Mouse (Mus musculus): ENCODE measurements around the gene Surf6. TPM values are rescaled to one million over a fixed set of nuclear protein-coding genes. Genes with fewer than 3 reads are reported as not detected.

Surf6 gene
- total RNA-seq, 1 experiment from 2014 or later: 26.8 TPM

Other genes with a start within 250 kb of the Surf6 start
- gene Lcn4, start 231.6 kb downstream of the Surf6 start, total RNA-seq (2021): not detected in 2 replicates
- gene Abo, start 37.9 kb downstream of the Surf6 start, total RNA-seq (2021): not detected in 2 replicates
- gene Med22, start 7.8 kb upstream of the Surf6 start, total RNA-seq (2021): 42.8 and 50.4 TPM in 2 replicates
- gene Rpl7a, start 7.9 kb upstream of the Surf6 start, total RNA-seq (2021): 490 and 536 TPM in 2 replicates
- gene Surf2, start 13.5 kb upstream of the Surf6 start, total RNA-seq (2021): 33.0 and 35.2 TPM in 2 replicates
- gene Surf1, start 13.7 kb upstream of the Surf6 start, total RNA-seq (2021): 81.6 and 84.1 TPM in 2 replicates
- 142 and 147 TPM in 2 replicates for gene Surf4, start 31.0 kb upstream of the Surf6 start, total RNA-seq (2021)
- 0.45 TPM in 1 of 2 replicates, not detected in the other for gene Stkld1, start 31.2 kb upstream of the Surf6 start, total RNA-seq (2021)
- gene Rexo4, start 61.5 kb upstream of the Surf6 start, total RNA-seq (2021): 35.1 and 38.5 TPM in 2 replicates
- gene Adamts13, start 70.5 kb upstream of the Surf6 start, total RNA-seq (2021): 0.75 and 2.1 TPM in 2 replicates
- gene Cacfd1, start 107.0 kb upstream of the Surf6 start, total RNA-seq (2021): 36.5 and 41.6 TPM in 2 replicates
- gene Slc2a6, start 125.1 kb upstream of the Surf6 start, total RNA-seq (2021): 0.63 and 1.7 TPM in 2 replicates
- gene Mymk, start 169.3 kb upstream of the Surf6 start, total RNA-seq (2021): not detected in 2 replicates
- 11.5 and 11.7 TPM in 2 replicates for gene Adamtsl2, start 176.5 kb upstream of the Surf6 start, total RNA-seq (2021)
- gene Fam163b, start 239.6 kb upstream of the Surf6 start, total RNA-seq (2021): 2.0 and 2.1 TPM in 2 replicates